Mouse (Mus musculus) cerebellum, adult 2 months (tissue): ENCODE data around the gene Ppil1.

Experiments used
- CTCF ChIP-seq: fragments of 200-500 bp; IDR thresholded peaks from 2 replicates; pipeline ENCODE4 v1.5.1; 2011; ENCODE audit warnings: low read depth, mild to moderate bottlenecking, control low read depth, low read length, moderate library complexity, borderline replicate concordance; ENCODE audit not compliant: insufficient read depth
- POLR2A ChIP-seq: fragments of 200-500 bp; IDR thresholded peaks from 2 replicates; pipeline ENCODE4 v1.6.1; 2011; ENCODE audit warnings: low read length, control low read depth, borderline replicate concordance; ENCODE audit not compliant: insufficient read depth

DNA sequence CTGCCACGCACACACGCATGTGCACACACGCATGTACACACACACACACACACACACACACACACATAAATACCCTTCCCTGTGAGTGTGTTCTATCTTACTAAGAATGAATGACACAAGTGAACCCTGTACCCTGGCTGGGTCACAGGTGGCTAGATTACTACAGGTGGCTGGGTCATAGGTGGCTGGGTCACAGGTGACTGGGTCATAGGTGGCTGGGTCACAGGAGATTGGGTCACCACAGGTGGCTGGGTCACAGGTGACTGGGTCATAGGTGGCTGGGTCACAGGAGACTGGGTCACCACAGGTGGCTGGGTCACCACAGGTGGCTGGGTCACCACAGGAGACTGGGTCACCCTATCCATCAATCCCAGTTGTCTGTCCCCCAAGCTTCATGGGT is 53.9 kb downstream of the Ppil1 start:
- TF ChIP-seq CTCF, result no peak
- no peak for TF ChIP-seq POLR2A
